Comparison of ENCODE assay signal across 9 mouse cellular contexts in the genomic region with DNA sequence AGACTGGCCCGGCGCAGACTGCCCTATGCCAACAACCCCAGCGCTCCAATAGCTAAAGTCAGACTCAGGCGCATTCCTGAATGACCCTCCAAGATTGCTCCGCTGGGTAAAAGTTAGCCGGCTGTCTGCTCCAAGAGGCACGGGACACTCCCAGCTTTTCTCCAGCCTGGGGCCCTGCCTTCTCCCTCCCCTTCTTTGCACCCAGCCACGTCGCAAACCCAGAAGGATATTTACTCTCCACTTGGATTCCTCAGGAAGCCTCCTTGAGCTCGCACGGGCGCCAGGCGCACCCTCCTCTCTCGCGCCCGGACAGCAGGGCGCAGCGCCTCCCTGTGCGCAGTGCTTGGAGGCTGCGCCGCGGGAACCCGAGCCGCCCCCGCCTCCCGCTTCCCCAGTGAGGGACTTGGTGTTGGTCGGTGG. TPM values are rescaled to one million over a fixed set of nuclear protein-coding genes. Genes with fewer than 3 reads are reported as not detected.
DNase-seq lines count a peak whose midpoint lies in the region; ATAC-seq lines count a peak whose summit lies in the region.
"Had no signal": no experiment of that assay in that cellular context is flagged by ENCODE, and none has a peak within 500 bp of the region (broad histone marks: within the 10 kb centered on the region; RNA-seq: fewer than 3 reads in every experiment).

No protein-coding gene starts in this region.

- H3K9ac ChIP-seq in forebrain, embryonic 16.5 days (replicated peaks; ENCODE audit: low read depth, low read length): no peak overlapping the region
- H3K9ac ChIP-seq in lung, embryonic 15.5 days: peak overlapping the region; percentile 32; the same call in 1 of the 2 replicates
- H3K9ac ChIP-seq in stomach, embryonic 16.5 days (ENCODE audit: low read length): peak overlapping the region; percentile 51

- peak; percentile 47 for DNase-seq in testis, postnatal 10 days (ENCODE audit: low spot score)
- DNase-seq in testis, postnatal 14 days (ENCODE audit: low spot score): no peak
- no peak for DNase-seq in gastrocnemius, postnatal 4 days (ENCODE audit: low spot score in 2 of 2)
- no peak for DNase-seq in retina, embryonic 14.5 days (ENCODE audit: low spot score)
- DNase-seq in ovary, postnatal 14 days (ENCODE audit: low spot score): no peak

- peaks cover 27% of the 10 kb centered on the region for H3K4me1 ChIP-seq in forebrain, embryonic 16.5 days (replicated peaks; ENCODE audit: control insufficient read depth, insufficient read depth, low read length)
- H3K4me1 ChIP-seq in lung, embryonic 15.5 days: peaks cover 35% of the 10 kb centered on the region
- H3K4me1 ChIP-seq in stomach, embryonic 16.5 days (ENCODE audit: control insufficient read depth, insufficient read depth, low read length): peaks cover 18% of the 10 kb centered on the region

- ATAC-seq in forebrain, embryonic 16.5 days: 0 out of 2 replicates have a peak, but pooled peaks have one; percentile 11
- peak; percentile 82 for ATAC-seq in lung, embryonic 15.5 days (ENCODE audit: borderline replicate concordance, extremely low read depth, low FRiP score, low TSS enrichment)
- ATAC-seq in stomach, embryonic 16.5 days (ENCODE audit: insufficient read depth, low FRiP score): peak; percentile 75; the same call in 1 of the 2 replicates

- under 1% methylated on average over 27 of the region's 27 CpGs for whole genome bisulfite sequencing in forebrain, embryonic 16.5 days
- under 1% methylated on average over 27 of the region's 27 CpGs for WGBS in lung, embryonic 15.5 days
- under 1% methylated on average over 27 of the region's 27 CpGs for WGBS in stomach, embryonic 16.5 days

- no peaks in the 10 kb centered on the region for H3K9me3 ChIP-seq in forebrain, embryonic 16.5 days (ENCODE audit: control insufficient read depth, low read length)
- H3K9me3 ChIP-seq in lung, embryonic 15.5 days: no peaks in the 10 kb centered on the region
- H3K9me3 ChIP-seq in stomach, embryonic 16.5 days (replicated peaks; ENCODE audit: control insufficient read depth, low read length): no peaks in the 10 kb centered on the region

- peak overlapping the region; percentile 76 for H3K4me2 ChIP-seq in forebrain, embryonic 16.5 days (ENCODE audit: low read length)
- peak overlapping the region; percentile 60 for H3K4me2 ChIP-seq in lung, embryonic 15.5 days
- peak overlapping the region; percentile 52 for H3K4me2 ChIP-seq in stomach, embryonic 16.5 days (ENCODE audit: low read depth, low read length)

- H3K27me3 ChIP-seq in forebrain, embryonic 16.5 days (replicated peaks; ENCODE audit: control insufficient read depth, insufficient read depth, low read length): peaks cover 76% of the 10 kb centered on the region
- H3K27me3 ChIP-seq in lung, embryonic 15.5 days: peaks cover 82% of the 10 kb centered on the region
- peaks cover 79% of the 10 kb centered on the region for H3K27me3 ChIP-seq in stomach, embryonic 16.5 days (ENCODE audit: control insufficient read depth, insufficient read depth, low read length)

- H3K4me3 ChIP-seq in forebrain, embryonic 16.5 days (replicated peaks; ENCODE audit: low read length): peak overlapping the region; percentile 50
- peak overlapping the region; percentile 41 for H3K4me3 ChIP-seq in lung, embryonic 15.5 days
- H3K4me3 ChIP-seq in stomach, embryonic 16.5 days (replicated peaks; ENCODE audit: low read length): peak overlapping the region; percentile 39

- no peaks in the 10 kb centered on the region for H3K36me3 ChIP-seq in forebrain, embryonic 16.5 days (ENCODE audit: control insufficient read depth, insufficient read depth)
- no peaks in the 10 kb centered on the region for H3K36me3 ChIP-seq in lung, embryonic 15.5 days
- no peaks in the 10 kb centered on the region for H3K36me3 ChIP-seq in stomach, embryonic 16.5 days (ENCODE audit: control insufficient read depth, insufficient read depth, low read length)

- no peak overlapping the region for H3K27ac ChIP-seq in forebrain, embryonic 16.5 days (ENCODE audit: low read length)
- peak overlapping the region; percentile 97 for H3K27ac ChIP-seq in lung, embryonic 15.5 days
- H3K27ac ChIP-seq in stomach, embryonic 16.5 days (ENCODE audit: low read length): peak overlapping the region; percentile 76

RNA-seq across cellular contexts. Expression of a gene that starts 8.2 kb away (rescaled TPM):
- polyA plus RNA-seq in forebrain, embryonic 16.5 days (2015; fragmentation: Nextera tagmentation; extraction: Ambion mirVana): 0.62 and 1.2 TPM in 2 replicates
- 12.0 and 12.6 TPM in 2 replicates for polyA plus RNA-seq in lung, embryonic 15.5 days (2015; fragmentation: Nextera tagmentation; extraction: Ambion mirVana)
- 3.4 and 4.1 TPM in 2 replicates for polyA plus RNA-seq in stomach, embryonic 16.5 days (2015; fragmentation: Nextera tagmentation; extraction: Ambion mirVana)
- not detected for total RNA-seq in gastrocnemius, postnatal 4 days (2021)
- total RNA-seq: gastrocnemius, postnatal 36 days had no signal

Comparison
In these comparisons a context has a peak if more than half of its experiments do, and no peak if none do; other contexts are left out.
1. ATAC-seq: peak in every context shown above with its lines; median percentile 82 in lung, embryonic 15.5 days; 75 in stomach, embryonic 16.5 days; 11 in forebrain, embryonic 16.5 days.